Mouse (Mus musculus) midbrain, embryonic 10.5 days (tissue): Measurements from ENCODE around the gene Flcn. TPM values are rescaled to one million over a fixed set of nuclear protein-coding genes. Genes with fewer than 3 reads are reported as not detected.

Source experiments
- DNase-seq: peaks from one replicate; pipeline ENCODE4 v3.0.0-alpha.2; 2017; ENCODE audit warnings: low spot score
- H3K27ac ChIP-seq: fragments of 300-500 bp; sonication (generic); replicated peaks from 2 replicates; pipeline ENCODE4 v1.5.1; 2016; ENCODE audit warnings: mild to moderate bottlenecking
- H3K27me3 ChIP-seq: fragments of 300-500 bp; sonication (generic); 2 replicates; pipeline ENCODE4 v1.6.1; 2016; ENCODE audit warnings: low read depth, mild to moderate bottlenecking; ENCODE audit not compliant: poor library complexity, severe bottlenecking
- H3K36me3 ChIP-seq: fragments of 300-500 bp; sonication (generic); 2 replicates; pipeline ENCODE4 v1.6.1; 2016; ENCODE audit warnings: mild to moderate bottlenecking, moderate library complexity
- H3K4me1 ChIP-seq: fragments of 300-500 bp; sonication (generic); 2 replicates; pipeline ENCODE4 v1.6.1; 2016
- H3K4me3 ChIP-seq: fragments of 300-500 bp; sonication (generic); 2 replicates; pipeline ENCODE4 v1.5.1; 2016; ENCODE audit warnings: mild to moderate bottlenecking, moderate library complexity
- H3K9me3 ChIP-seq: fragments of 300-500 bp; sonication (generic); replicated peaks from 2 replicates; pipeline ENCODE4 v1.6.1; 2016; ENCODE audit warnings: mild to moderate bottlenecking
- WGBS: fragments of 180-500 bp; shearing (Covaris S2); methylation state at CpG from one replicate; pipeline ENCODE4 v1.1.7; 2016; 5-methylcytosine and 5-hydroxymethylcytosine counted together
- polyA plus RNA-seq: library from polyadenylated mRNA; unstranded; fragments of >200 nt; fragmentation: Nextera tagmentation; extraction: Ambion mirVana; gene quantifications from 2 replicates; pipeline ENCODE4 v1.2.1, GENCODE M21; 2016

The Flcn gene
- polyA plus RNA-seq, 1 experiment from 2014 or later, result 31.7 TPM

DNA sequence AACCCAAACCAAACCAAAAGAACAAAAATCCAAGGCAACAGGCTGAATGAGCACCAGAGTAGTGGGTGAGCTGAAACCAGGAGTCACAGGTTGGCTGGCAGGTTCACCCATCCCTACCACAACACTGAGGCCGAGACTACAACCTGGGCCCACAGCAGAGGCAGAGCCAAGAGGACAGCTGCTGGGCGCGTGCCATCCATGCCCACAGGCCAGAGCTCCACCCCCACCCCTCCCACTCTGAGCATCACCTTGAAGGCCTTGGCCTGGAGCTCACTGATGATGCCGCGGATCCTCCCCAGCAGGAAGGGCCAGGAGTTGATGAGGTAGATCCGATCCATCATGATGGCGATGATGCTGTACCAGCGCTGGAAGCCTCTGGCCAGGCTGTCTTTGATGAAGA, 7.9 kb downstream of the Flcn start:
- no peak for DNase-seq
- 97% methylated on average over 8 of the region's 8 CpGs for WGBS

DNA sequence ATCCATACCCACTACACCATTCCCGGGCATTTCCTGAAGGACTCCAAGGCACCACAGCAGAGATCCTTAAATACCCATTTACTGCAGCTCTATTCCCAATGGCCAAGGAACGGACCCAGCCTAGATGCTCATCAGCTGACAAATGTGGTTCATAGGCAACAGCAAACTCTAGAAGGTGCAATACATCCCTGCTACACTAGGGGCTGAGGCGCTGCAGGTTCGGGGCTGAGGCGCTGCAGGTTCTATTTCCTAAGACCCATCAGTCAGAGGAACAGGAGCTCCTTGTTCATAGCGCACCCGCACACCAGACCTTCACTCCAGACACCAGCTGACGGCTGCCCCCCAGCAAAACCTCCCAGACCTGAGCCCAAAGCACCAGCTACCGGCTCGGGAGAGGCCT, 9.4 kb downstream of the Flcn start:
- no peak overlapping the region for H3K27ac ChIP-seq
- no peak overlapping the region for H3K4me3 ChIP-seq
- no peaks in the 10 kb centered on the region for H3K4me1 ChIP-seq
- peaks cover 100% of the 10 kb centered on the region for H3K36me3 ChIP-seq
- 92% methylated on average over 10 of the region's 10 CpGs for WGBS
- no peaks in the 10 kb centered on the region for H3K27me3 ChIP-seq
- DNase-seq, result no peak
- H3K9me3 ChIP-seq, result no peaks in the 10 kb centered on the region

More for the DNA sequence above, 7.9 kb downstream of the Flcn start:
- Histone ChIP-seq H3K36me3 (peaks cover 100% of the 10 kb centered on the region), H3K4me1 (no peaks in the 10 kb centered on the region), H3K9me3 (no peaks in the 10 kb centered on the region), H3K4me3 (no peak overlapping the region), H3K27me3 (no peaks in the 10 kb centered on the region), H3K27ac (no peak overlapping the region)

DNA sequence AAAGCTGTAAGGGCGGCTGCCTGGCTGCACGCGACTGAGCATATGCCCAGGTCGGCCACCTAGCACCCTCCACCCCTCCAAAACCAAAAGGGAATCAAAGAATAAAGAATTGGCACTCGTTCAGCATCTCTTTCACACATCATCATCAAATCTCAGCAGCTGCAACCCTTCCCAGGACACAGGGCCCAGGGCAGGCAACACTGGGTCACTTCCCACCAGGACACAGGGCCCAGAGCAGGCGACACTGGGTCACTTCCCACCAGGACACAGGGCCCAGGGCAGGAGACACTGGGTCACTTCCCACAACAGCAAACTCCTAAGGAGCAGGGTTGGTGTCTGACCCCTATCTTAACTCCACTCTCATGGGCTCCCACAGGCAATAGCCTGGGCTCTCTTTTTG, 16.4 kb downstream of the Flcn start:
- Histone ChIP-seq H3K27me3 (0 out of 2 replicates have a peak, but pooled peaks cover 8% of the 10 kb centered on the region), H3K27ac (no peak overlapping the region), H3K9me3 (no peaks in the 10 kb centered on the region), H3K4me3 (no peak overlapping the region), H3K36me3 (peaks cover 76% of the 10 kb centered on the region), H3K4me1 (no peaks in the 10 kb centered on the region)
- no peak for DNase-seq
- WGBS, result 93% methylated on average over 6 of the region's 6 CpGs

DNA sequence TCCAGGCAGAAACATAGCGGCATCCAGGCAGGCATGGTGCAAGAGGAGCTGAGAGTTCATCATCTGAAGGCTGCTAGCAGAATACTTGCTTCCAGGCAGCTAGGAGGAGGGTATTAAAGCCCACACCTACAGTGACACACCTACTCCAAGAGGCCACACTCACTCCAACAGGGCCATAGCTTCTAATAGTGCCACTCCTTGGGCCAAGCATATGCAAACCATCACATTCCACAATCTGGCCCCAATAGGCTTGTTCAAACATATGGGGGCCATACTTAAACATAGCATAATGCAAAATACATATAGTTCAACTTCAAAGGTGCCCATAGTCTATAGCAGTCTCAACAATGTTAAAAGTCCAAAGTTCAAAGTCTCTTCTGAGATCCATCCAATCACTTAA, 20.5 kb downstream of the Flcn start:
- Histone ChIP-seq H3K4me1 (peaks cover 16% of the 10 kb centered on the region), H3K36me3 (peaks cover 35% of the 10 kb centered on the region)
- 86% methylated on average over 1 of the region's 1 CpGs for WGBS

GRCm38 (mm10) chr11:59787199-59787781, 22.5 kb downstream of the Flcn start, which contains the start of gene Pld6:
TSS of gene Pld6 (minus strand) at chr11:59787645.
- Histone ChIP-seq H3K4me1 (peaks cover 20% of the 10 kb centered on the region), H3K27ac (peak within 1 kb of the TSS; percentile 53), H3K4me3 (peak within 1 kb of the TSS; percentile 53), H3K9me3 (no peaks in the 10 kb centered on the region), H3K27me3 (peaks cover 30% of the 10 kb centered on the region), H3K36me3 (peaks cover 15% of the 10 kb centered on the region)
- WGBS, result under 1% methylated on average over 51 of the region's 51 CpGs
- peak; percentile 70 for DNase-seq

More for the DNA sequence above, 20.5 kb downstream of the Flcn start:
- Histone ChIP-seq H3K9me3 (no peaks in the 10 kb centered on the region), H3K4me3 (no peak overlapping the region), H3K27me3 (peaks cover 29% of the 10 kb centered on the region), H3K27ac (no peak overlapping the region)
- no peak for DNase-seq

GRCm38 (mm10) chr11:59786444-59787198, 23.2 kb downstream of the Flcn start:
- DNase-seq, result no peak
- Histone ChIP-seq H3K36me3 (peaks cover 8% of the 10 kb centered on the region), H3K27me3 (peaks cover 30% of the 10 kb centered on the region), H3K4me1 (peaks cover 26% of the 10 kb centered on the region), H3K9me3 (no peaks in the 10 kb centered on the region), H3K27ac (peak overlapping the region; percentile 53), H3K4me3 (peak overlapping the region; percentile 53)
- 55% methylated on average over 15 of the region's 15 CpGs for WGBS

DNA sequence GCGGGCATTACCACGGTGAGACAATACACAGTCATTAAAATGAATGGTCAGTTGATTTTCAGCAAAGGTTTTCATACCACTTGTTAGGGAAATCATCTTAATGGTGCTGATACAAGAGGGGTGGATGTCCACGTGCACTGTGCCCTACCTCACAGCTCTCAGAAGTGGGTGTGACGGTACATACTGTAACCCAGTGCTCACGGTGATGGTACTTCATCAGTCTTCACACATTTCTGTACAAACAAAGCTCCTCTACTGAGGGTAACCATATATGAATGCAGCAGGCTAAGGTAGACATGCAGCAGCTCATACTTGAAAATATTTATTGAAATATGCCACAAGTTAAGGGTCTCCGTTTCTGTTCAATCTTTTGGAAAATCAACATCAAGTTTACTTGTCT, 26.2 kb downstream of the Flcn start:
- Histone ChIP-seq H3K36me3 (peaks cover 4% of the 10 kb centered on the region), H3K27ac (no peak overlapping the region), H3K9me3 (no peaks in the 10 kb centered on the region), H3K4me3 (no peak overlapping the region), H3K4me1 (peaks cover 33% of the 10 kb centered on the region), H3K27me3 (peaks cover 24% of the 10 kb centered on the region)
- DNase-seq, result no peak
- WGBS, result 93% methylated on average over 6 of the region's 6 CpGs

DNA sequence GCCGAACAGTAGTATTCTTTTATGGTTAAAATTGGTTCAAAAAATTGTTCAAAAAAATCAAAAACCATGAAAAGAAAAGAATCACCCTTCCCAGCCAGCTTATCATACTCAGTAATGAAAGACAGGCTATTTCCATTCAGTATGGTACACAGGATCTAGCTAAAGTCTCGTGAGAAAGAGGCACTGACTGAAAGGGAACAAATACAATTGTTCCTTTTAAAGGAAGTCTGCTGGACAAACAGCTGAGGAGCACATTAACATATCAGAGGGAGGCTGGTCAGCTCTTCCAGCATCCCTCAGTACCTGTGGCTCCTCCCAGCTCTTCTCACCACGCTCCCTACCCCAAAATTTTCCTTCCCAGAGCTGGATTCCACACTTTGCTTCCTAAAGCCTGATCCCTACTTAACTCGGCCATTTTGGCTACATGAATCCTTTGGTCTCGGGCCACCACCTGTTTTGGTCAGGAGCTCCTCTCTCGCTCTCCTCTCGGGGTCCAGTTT, 27.7 kb downstream of the Flcn start:
- H3K4me1 ChIP-seq, result peaks cover 27% of the 10 kb centered on the region
- H3K27me3 ChIP-seq, result peaks cover 17% of the 10 kb centered on the region
- peaks cover 16% of the 10 kb centered on the region for H3K36me3 ChIP-seq
- 0 out of 2 replicates have a peak overlapping the region, but pooled peaks have one; percentile 46 for H3K27ac ChIP-seq
- no peak overlapping the region for H3K4me3 ChIP-seq
- WGBS, result 72% methylated on average over 7 of the region's 7 CpGs
- no peak for DNase-seq
- H3K9me3 ChIP-seq, result no peaks in the 10 kb centered on the region

DNA sequence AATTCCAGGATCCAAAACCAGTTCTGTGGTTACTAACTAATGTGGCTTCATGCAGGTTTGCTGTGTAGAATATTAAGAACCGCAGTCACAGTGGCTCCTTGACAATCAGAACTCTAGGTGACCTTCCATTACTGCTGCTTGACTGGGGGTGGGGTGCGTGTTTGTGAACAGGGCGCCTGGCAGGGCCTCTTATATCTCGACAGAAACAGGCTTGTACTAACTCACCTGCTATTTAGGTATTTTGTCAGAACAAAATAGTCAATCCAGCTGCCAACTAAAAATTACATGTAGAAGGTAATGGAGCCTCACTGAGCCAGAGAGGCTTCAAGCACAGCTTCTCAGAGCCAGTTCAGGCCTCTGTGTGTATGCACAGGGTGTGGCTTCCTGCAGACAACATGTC, 29.6 kb downstream of the Flcn start:
- Histone ChIP-seq H3K27ac (no peak overlapping the region), H3K27me3 (peaks cover 4% of the 10 kb centered on the region; the same call in 1 of the 2 replicates), H3K9me3 (no peaks in the 10 kb centered on the region), H3K4me1 (peaks cover 23% of the 10 kb centered on the region), H3K36me3 (peaks cover 35% of the 10 kb centered on the region), H3K4me3 (no peak overlapping the region)
- WGBS, result 93% methylated on average over 4 of the region's 4 CpGs
- DNase-seq, result no peak

DNA sequence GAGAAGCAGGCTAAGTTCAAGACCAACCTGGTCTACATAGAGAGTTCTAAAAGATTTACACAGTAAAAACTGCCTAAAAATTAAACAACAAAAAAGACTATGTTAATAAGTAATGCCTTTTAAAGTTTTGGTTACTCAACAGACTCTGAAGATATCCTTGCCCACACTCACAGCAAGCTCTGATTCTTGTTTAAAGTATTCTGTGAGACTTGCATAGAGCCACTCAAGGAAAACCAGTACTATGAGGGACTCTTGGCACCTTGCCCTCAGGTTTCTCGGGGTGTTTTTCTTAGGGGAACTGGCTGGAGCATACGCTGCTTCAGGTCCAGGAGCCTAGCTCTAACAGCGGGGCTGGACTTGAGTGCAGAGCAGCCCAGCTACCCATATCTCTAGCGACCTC, 30.4 kb downstream of the Flcn start:
- H3K36me3 ChIP-seq, result peaks cover 44% of the 10 kb centered on the region
- DNase-seq, result no peak
- peaks cover 17% of the 10 kb centered on the region for H3K4me1 ChIP-seq
- H3K27ac ChIP-seq, result no peak overlapping the region
- H3K4me3 ChIP-seq, result no peak overlapping the region
- WGBS, result 93% methylated on average over 4 of the region's 4 CpGs
- H3K27me3 ChIP-seq, result peaks cover 1% of the 10 kb centered on the region; the same call in 1 of the 2 replicates
- no peaks in the 10 kb centered on the region for H3K9me3 ChIP-seq

- DNase-seq, result no peak
- H3K27me3 ChIP-seq, result no peaks in the 10 kb centered on the region
- H3K27ac ChIP-seq, result no peak overlapping the region
- peaks cover 49% of the 10 kb centered on the region for H3K36me3 ChIP-seq
- 73% methylated on average over 1 of the region's 1 CpGs for WGBS
- H3K4me1 ChIP-seq, result peaks cover 15% of the 10 kb centered on the region
- no peak overlapping the region for H3K4me3 ChIP-seq
- no peaks in the 10 kb centered on the region for H3K9me3 ChIP-seq
Measured at GRCm38 (mm10) chr11:59778874-59779223, 31.0 kb downstream of the Flcn start.

DNA sequence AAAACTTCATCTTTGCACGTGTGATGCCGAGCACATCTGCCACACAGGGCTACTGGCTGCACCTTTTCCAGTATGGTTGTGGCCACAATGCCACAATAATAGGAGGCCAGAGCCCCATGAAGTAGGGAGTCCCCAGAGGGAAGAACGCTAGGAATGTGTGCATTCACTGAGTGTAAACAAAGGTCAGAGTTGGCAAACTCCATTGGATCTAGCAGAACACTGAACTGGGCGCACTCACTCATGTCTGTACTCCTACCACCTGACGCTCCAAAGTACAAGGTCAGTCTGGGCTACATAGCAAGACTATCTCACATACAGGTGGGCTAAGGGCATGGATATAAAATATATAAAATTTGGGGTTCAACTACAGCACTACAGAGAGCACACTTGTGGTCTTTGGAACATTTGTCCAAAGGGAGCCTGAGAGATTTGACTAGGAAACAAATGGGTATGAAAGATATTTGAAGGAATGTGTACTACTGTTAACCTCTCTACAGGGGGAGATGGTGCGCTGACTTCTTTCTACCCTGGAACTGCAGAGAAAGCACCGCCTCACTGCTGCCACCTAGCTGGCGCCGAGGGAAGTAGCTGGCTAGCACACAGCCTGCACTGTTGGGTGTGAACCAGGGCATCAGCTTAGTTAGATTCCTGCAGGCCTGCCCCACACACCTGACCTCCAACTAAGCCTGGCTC, 31.5 kb downstream of the Flcn start:
- peaks cover 15% of the 10 kb centered on the region for H3K4me1 ChIP-seq
- H3K9me3 ChIP-seq, result no peaks in the 10 kb centered on the region
- H3K36me3 ChIP-seq, result peaks cover 54% of the 10 kb centered on the region
- no peak overlapping the region for H3K4me3 ChIP-seq
- WGBS, result 53% methylated on average over 9 of the region's 9 CpGs
- no peaks in the 10 kb centered on the region for H3K27me3 ChIP-seq
- no peak overlapping the region for H3K27ac ChIP-seq
- peak; percentile 74 for DNase-seq
